Mouse (Mus musculus) olfactory bulb, adult 2 months (tissue): ENCODE results near the gene Wnt9b. TPM values are rescaled to one million over a fixed set of nuclear protein-coding genes. Genes with fewer than 3 reads are reported as not detected.

Source experiments
- H3K27ac ChIP-seq: fragments of 200-500 bp; 2 replicates; pipeline ENCODE4 v1.5.1; 2012; ENCODE audit warnings: low read depth, low read length; ENCODE audit not compliant: insufficient read depth
- H3K4me1 ChIP-seq: fragments of 200-500 bp; 2 replicates; pipeline ENCODE4 v1.6.1; 2012; ENCODE audit warnings: low read length; ENCODE audit not compliant: control insufficient read depth, insufficient read depth
- H3K4me3 ChIP-seq: fragments of 200-500 bp; 2 replicates; pipeline ENCODE4 v1.5.1; 2012; ENCODE audit warnings: mild to moderate bottlenecking, low read depth, low read length, moderate library complexity; ENCODE audit not compliant: insufficient read depth
- CTCF ChIP-seq: fragments of 200-500 bp; IDR thresholded peaks from 2 replicates; pipeline ENCODE4 v1.5.1; 2012; ENCODE audit warnings: low read depth, mild to moderate bottlenecking, low read length, moderate library complexity; ENCODE audit not compliant: insufficient read depth
- POLR2A ChIP-seq: fragments of 200-500 bp; IDR thresholded peaks from 2 replicates; pipeline ENCODE4 v1.6.1; 2012; ENCODE audit warnings: mild to moderate bottlenecking, low read depth, low read length, moderate library complexity; ENCODE audit not compliant: insufficient read depth
- WGBS: fragments of 180-500 bp; shearing (Covaris S2); methylation state at CpG from one replicate; pipeline ENCODE4 v1.1.7; 2018; 5-methylcytosine and 5-hydroxymethylcytosine counted together
- polyA plus RNA-seq: library from polyadenylated mRNA; stranded (reverse); fragments of >200 nt; gene quantifications from 2 replicates; pipeline ENCODE4 v1.2.4, GENCODE M21; 2012; ENCODE audit warnings: low replicate concordance; ENCODE audit not compliant: missing spikeins, insufficient read depth, insufficient read length

Wnt9b gene
- polyA plus RNA-seq, 1 experiment = not detected

- TF ChIP-seq POLR2A (no peak), CTCF (no peak)
- WGBS = 71% methylated on average over 4 of the region's 4 CpGs
Observed at GRCm38 (mm10) chr11:103733069-103733468, 16.6 kb downstream of the Wnt9b start.

GRCm38 (mm10) chr11:103732306-103732705 lies 17.3 kb downstream of the Wnt9b start:
- no peak for TF ChIP-seq POLR2A
- TF ChIP-seq CTCF = no peak
- Histone ChIP-seq H3K4me3 (no peak overlapping the region), H3K4me1 (peaks cover 21% of the 10 kb centered on the region), H3K27ac (no peak overlapping the region)
- 92% methylated on average over 7 of the region's 7 CpGs for WGBS

More at GRCm38 (mm10) chr11:103733069-103733468, 16.6 kb downstream of the Wnt9b start:
- H3K27ac ChIP-seq = no peak overlapping the region
- peaks cover 21% of the 10 kb centered on the region for H3K4me1 ChIP-seq
- H3K4me3 ChIP-seq = no peak overlapping the region

GRCm38 (mm10) chr11:103731594-103731993 lies 18.0 kb downstream of the Wnt9b start:
- Histone ChIP-seq H3K4me3 (no peak overlapping the region), H3K27ac (no peak overlapping the region), H3K4me1 (peaks cover 21% of the 10 kb centered on the region)
- no peak for TF ChIP-seq CTCF
- TF ChIP-seq POLR2A = no peak
- WGBS = 81% methylated on average over 9 of the region's 9 CpGs

- no peak overlapping the region for H3K27ac ChIP-seq
- TF ChIP-seq POLR2A (no peak), CTCF (no peak)
- H3K4me1 ChIP-seq = peaks cover 21% of the 10 kb centered on the region
- 53% methylated on average over 9 of the region's 9 CpGs for WGBS
- no peak overlapping the region for H3K4me3 ChIP-seq
Observed at GRCm38 (mm10) chr11:103729282-103729985, 20.2 kb downstream of the Wnt9b start.

GRCm38 (mm10) chr11:103724331-103724771 lies 25.3 kb downstream of the Wnt9b start:
- Histone ChIP-seq H3K4me1 (peaks cover 13% of the 10 kb centered on the region), H3K4me3 (no peak overlapping the region), H3K27ac (no peak overlapping the region)
- WGBS = 85% methylated on average over 11 of the region's 11 CpGs
- TF ChIP-seq POLR2A (no peak), CTCF (no peak)

- TF ChIP-seq POLR2A = no peak
- TF ChIP-seq CTCF = no peak
- 12% methylated on average over 9 of the region's 9 CpGs for WGBS
Observed at GRCm38 (mm10) chr11:103722040-103722481, 27.6 kb downstream of the Wnt9b start.

GRCm38 (mm10) chr11:103721468-103722039 lies 28.1 kb downstream of the Wnt9b start:
- H3K27ac ChIP-seq = no peak overlapping the region
- TF ChIP-seq CTCF (no peak), POLR2A (no peak)
- 13% methylated on average over 15 of the region's 15 CpGs for WGBS
- H3K4me3 ChIP-seq = no peak overlapping the region
- H3K4me1 ChIP-seq = peaks cover 10% of the 10 kb centered on the region

More at GRCm38 (mm10) chr11:103722040-103722481, 27.6 kb downstream of the Wnt9b start:
- no peak overlapping the region for H3K27ac ChIP-seq
- peaks cover 10% of the 10 kb centered on the region for H3K4me1 ChIP-seq
- no peak overlapping the region for H3K4me3 ChIP-seq

GRCm38 (mm10) chr11:103719436-103719835 lies 30.2 kb downstream of the Wnt9b start:
- 87% methylated on average over 5 of the region's 5 CpGs for WGBS
- Histone ChIP-seq H3K27ac (no peak overlapping the region), H3K4me1 (peaks cover 10% of the 10 kb centered on the region), H3K4me3 (no peak overlapping the region)
- TF ChIP-seq CTCF (no peak), POLR2A (no peak)

GRCm38 (mm10) chr11:103716971-103717370 lies 32.6 kb downstream of the Wnt9b start:
- Histone ChIP-seq H3K4me3 (no peak overlapping the region), H3K27ac (no peak overlapping the region)
- 73% methylated on average over 9 of the region's 9 CpGs for WGBS

More at GRCm38 (mm10) chr11:103716971-103717370, 32.6 kb downstream of the Wnt9b start:
- H3K4me1 ChIP-seq = peaks cover 6% of the 10 kb centered on the region
- no peak for TF ChIP-seq CTCF
- TF ChIP-seq POLR2A = no peak
